Comparison of ENCODE assay signal across 8 mouse cellular contexts in the genomic region with DNA sequence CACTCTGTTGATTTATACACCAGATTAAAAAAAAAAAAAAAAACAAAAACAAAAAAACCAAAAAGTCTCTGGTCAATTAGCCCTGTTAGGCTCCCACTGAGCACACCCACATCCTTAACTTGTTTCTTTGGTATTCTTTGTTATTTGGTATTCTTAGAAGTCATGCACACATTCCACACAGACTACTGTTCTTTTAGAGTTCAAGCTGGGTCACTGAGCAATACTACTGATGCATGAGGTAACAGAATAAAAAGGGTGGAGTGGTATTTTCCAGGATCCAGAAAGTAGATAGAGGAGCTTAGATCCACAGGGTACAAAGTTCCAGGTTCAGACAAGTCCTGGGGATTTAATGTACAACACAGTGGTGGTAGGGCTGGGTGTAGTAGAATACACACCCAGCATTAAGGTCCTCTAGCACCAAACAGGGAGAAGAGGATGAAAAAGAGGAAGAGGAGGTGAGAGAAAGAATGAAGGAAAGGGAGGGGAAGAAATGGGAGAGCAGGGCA. TPM values are rescaled to one million over a fixed set of nuclear protein-coding genes. Genes with fewer than 3 reads are reported as not detected.
"Had no signal": no experiment of that assay in that cellular context is flagged by ENCODE, and none has a peak within 500 bp of the region (broad histone marks: within the 10 kb centered on the region; RNA-seq: fewer than 3 reads in every experiment).

No protein-coding gene starts in this region.

- H3K4me1 ChIP-seq: limb, embryonic 12.5 days; midbrain, embryonic 12.5 days had no signal

- H3K4me3 ChIP-seq: kidney, embryonic 15.5 days; layer of hippocampus, adult 2 months; limb, embryonic 12.5 days; liver, embryonic 13.5 days; lung, embryonic 15.5 days; midbrain, embryonic 12.5 days; neural tube, embryonic 13.5 days had no signal

- H3K27ac ChIP-seq: kidney, embryonic 15.5 days; layer of hippocampus, adult 2 months; limb, embryonic 12.5 days; liver, embryonic 13.5 days; lung, embryonic 15.5 days; midbrain, embryonic 12.5 days; neural tube, embryonic 13.5 days had no signal

RNA-seq across cellular contexts. Expression of gene Tdrd1, which starts 15.3 kb away (rescaled TPM):
- polyA plus RNA-seq: liver, postnatal 0 days had no signal
